Mouse (Mus musculus): ENCODE data around the gene Ubl7.

Gene Ubl7

DNA sequence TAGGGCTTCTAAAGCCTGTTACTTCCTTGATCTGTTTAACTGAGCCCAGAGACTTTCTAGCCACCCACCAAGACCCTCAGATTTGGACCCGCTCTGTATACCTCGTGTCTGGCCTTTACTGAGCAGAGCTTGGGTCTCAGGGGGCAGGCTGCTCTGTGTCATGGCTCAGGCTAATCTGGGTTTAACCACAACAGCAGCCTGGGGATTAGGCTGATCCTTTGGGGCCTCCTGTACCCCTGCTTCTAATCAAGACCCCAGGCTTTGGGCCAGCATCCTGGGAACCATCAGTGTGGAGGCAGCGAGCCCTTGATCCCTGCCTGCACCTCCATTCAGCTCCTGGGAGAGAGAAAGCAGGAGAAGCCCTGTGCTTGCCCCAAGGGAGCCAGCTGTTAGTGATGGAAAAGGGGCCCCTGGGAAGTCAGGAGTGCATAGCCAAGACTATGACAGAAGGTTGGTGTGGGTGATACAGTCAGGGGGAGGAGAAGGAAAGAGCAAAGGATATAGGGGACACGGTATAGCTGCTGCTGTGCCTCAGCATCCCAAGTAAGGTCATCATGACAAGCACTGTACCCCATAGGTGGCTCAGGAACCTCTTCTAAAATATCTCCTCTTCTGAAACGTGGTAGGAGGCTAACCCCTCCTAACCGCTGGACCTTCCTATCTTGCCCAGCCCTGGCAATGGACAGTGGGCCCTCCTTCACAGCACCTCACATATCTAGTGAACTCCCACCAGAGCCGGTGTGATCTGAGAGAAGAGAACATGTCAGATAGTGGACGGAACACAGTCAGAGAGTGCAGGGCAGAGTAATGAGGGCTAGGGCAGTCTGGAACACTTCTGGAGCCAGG, 35.2 kb downstream of the Ubl7 start:
- CTCF ChIA-PET = no interaction called here

DNA sequence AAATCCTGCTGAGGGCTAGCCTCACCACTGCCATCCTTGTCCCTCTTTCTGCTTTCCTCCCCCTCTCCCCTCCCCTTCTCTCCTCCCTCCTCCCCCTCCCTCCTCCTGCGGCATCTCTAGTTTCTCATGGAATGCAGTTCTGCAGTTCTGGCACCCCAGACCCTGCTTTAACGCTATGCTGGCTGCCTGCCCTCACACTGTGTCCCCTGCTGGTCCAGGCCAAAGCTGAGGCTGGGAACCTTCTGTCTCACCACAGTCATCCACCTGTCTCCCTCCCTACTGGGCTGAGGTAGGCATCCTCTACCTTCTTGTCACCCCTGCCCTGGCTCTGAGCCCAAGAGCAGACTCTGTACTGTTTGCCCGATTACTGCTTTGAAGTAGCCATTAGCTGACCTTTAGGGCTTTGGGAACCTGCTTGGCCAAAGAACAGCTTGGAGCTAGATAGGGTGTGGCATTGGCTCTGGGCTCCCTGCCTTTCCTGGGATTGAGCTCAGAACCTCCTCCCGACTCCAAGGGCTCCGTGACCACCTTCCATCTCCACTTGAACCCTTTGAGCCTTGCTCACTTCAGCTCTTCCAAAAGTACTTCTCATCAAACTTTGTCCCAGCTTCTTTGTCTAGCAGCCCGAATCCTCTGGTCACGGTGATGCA, 36.7 kb downstream of the Ubl7 start:
- CTCF ChIA-PET = interaction anchor here (1.0 to 1.2 kb wide), 2 partner anchors 43 to 45 kb away, joined by 3 read pairs; no protein-coding TSS in a partner anchor

- CTCF ChIA-PET = no interaction called here
These were observed 37.7 kb downstream of the Ubl7 start for GRCm38 (mm10) chr9:57948333-57948931.

DNA sequence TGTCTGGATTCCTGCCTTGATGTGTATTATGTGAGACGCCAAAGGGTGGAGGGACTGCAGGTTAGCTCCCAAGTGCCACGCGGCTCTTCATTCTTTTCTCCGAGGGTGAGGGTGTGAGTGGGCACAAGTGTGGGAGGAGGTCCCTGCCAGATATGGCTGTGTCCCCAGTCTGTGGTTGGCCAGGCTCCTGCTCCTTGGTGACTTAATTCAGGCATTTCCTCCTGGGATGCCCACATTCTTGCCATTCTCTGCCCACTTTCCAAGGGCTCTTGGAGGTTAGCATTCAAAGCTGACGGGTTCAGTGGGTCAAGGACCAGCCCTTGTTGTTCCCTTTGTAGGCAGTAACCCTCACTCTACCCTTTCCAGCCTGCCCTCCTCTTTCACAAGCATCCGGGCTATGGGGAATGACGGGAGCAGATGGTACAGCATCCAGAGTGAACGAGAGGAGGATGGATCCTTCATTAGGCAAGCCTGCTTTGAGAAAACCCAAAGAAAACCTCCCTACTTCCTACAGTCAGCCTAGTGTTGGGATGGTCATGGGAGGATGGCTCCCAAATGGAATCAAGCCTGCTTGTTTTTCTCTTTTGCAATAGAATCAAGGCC, 38.4 kb downstream of the Ubl7 start:
- CTCF ChIA-PET = no interaction called here

- CTCF ChIA-PET = no interaction called here
These were observed 39.1 kb downstream of the Ubl7 start for GRCm38 (mm10) chr9:57949879-57950278.

- CTCF ChIA-PET = no interaction called here
These were observed 39.7 kb downstream of the Ubl7 start for GRCm38 (mm10) chr9:57950519-57950918.

GRCm38 (mm10) chr9:57951993-57952392, 41.2 kb downstream of the Ubl7 start:
- CTCF ChIA-PET = no interaction called here

DNA sequence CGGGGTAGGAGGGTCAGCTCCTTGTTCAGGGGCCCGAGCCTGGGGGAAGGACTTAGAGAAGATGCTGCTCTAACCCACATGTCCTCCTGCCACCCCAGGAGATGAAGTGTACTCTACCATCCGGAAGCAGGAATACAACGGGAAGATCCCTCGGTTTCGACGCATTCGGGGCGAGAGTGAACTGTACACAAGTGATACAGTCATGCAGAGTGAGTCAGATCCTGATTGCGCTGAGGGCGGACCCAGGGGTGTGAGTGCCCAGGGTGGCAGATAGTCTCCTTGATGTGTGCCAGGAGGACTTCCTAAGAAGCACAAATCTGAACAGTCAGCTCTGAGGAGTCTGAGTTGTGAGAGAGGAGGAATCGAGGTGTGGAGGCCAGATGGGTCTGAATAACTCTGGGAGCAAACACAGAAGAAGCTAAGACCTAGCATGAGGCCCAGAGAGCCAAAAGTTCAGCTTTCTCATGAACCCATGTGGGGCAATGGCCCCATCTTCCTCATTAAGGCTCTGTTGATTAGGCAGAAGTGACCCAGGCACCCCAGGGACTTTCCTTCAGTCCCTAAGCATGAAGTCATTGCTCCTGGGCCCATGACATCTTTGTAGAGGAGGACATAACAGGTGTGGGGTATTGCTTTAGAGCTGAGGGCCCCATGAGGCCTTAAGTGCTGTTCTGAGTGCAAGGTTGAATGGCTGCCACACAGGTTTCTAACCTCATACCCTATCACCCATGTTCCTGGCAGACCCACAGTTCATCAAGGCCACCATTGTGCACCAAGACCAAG, 44.4 kb downstream of the Ubl7 start:
- CTCF ChIA-PET = interaction anchor here (0.6 kb wide), 1 partner anchor 32 kb away, joined by 7 read pairs; no protein-coding TSS in a partner anchor

DNA sequence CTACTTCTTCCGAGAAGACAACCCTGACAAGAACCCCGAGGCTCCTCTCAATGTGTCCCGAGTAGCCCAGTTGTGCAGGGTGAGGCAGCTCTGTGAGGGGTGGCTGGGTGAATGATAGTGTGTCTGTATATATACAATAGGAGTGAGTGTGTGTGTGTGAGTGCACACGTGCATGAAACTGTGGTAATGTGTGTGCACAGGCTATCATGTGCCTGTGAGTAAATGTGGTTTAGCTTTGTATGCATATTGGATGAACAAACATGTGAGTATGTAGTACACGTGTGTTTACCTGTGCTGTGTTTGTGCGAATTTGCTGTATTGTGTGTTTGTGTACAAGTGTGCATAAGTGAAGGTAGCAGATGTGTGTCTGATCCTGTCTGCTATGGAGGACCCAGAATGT, 45.0 kb downstream of the Ubl7 start:
- CTCF ChIA-PET = interaction anchor here (0.6 to 0.7 kb wide), 2 partner anchors 31 to 503 kb away, joined by 3 to 7 read pairs; no protein-coding TSS in a partner anchor

DNA sequence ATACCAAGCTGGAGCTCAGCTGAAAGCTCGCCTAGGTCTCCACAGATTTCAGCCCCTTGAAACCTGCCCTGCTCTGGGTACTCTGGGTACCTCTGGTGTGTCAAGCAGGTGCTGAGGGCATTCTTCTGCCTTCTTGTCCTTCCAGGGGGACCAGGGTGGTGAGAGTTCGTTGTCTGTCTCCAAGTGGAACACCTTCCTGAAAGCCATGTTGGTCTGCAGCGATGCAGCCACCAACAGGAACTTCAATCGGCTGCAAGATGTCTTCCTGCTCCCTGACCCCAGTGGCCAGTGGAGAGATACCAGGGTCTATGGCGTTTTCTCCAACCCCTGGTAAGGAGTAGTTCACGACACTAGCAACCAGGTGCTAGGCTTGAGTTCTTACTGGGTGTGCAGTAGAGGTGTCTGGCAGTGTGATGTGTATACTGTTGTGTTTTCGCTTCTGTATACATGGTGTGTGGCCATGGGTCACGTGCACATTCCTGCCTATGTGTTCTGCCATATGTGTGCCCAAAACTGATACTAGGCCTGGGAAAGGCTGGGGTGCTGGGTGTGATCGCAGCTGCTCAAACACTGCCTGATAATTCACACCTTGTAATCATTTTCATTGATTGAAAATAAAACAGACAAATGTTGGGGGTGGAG, 45.5 kb downstream of the Ubl7 start:
- CTCF ChIA-PET = interaction anchor here (0.7 kb wide), 1 partner anchor 504 kb away, joined by 3 read pairs; no protein-coding TSS in a partner anchor

GRCm38 (mm10) chr9:57956838-57957236, 46.1 kb downstream of the Ubl7 start:
- CTCF ChIA-PET = no interaction called here

GRCm38 (mm10) chr9:57958615-57959014, 47.8 kb downstream of the Ubl7 start:
- CTCF ChIA-PET = interaction anchor here (1.2 to 2.1 kb wide), 2 partner anchors 13 to 29 kb away, joined by 4 to 6 read pairs; no protein-coding TSS in a partner anchor

DNA sequence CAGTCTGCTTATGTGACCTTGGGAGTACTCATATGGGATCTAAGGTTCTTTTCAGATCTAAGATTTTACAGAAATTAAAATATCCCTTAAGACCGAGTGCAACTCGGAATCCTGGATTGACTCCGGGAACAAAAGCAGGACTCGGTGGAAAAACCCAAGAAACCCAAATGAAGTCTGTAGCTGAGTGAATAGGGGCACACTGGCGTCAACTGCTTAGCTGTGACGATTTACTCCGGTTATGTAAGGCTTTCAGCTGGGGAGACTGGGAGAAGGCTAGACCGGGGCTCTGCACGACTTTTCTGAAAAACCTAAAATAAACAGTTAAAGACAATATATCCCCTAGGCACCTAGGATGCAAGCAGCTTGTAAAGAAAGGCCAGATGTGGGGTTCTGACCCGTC, 48.6 kb downstream of the Ubl7 start:
- CTCF ChIA-PET = interaction anchor here (1.2 to 2.1 kb wide), 2 partner anchors 13 to 30 kb away, joined by 4 to 6 read pairs; no protein-coding TSS in a partner anchor

DNA sequence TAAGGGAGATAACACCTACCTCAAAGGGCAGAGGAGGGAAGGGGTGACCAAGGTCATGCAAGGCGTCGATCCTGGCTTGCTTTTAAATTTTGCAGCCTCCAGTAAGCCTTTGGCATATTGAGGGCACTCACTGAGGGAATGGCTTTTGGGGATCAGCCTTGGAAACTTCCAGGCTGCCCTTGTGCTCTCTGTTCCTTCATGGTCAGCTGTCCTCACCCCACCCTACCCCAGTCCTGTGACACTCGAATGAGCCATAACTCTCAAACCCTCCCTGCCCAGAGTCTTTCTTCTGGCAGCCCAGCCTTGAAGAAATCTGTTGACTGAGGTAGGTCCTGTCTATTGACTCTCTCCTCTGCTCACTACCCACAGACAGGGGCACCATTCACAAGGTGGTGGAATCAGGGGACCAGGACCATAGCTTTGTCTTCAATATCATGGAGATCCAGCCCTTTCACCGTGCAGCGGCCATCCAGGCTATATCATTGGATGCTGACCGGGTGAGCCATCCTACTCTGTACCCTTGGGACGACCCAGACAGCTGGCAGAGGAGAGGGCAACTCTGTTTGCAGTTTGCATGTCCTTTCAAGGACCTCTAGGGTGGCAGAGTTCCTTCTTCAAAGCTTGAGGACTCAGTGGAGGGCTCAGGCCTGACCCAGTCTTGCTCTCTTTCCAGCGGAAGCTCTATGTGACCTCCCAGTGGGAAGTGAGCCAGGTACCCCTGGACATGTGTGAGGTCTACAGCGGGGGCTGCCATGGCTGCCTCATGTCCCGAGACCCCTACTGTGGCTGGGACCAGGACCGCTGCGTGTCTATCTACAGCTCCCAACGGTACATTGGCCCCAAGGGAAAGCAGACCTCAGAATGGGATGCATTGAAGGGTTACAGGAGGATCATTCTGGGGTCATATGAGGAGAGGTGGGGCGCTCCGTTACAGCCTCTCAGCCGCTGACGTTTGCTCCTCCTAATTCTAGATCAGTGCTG, 49.4 kb downstream of the Ubl7 start:
- CTCF ChIA-PET = interaction anchor here (2.1 kb wide), 1 partner anchor 12 kb away, joined by 4 read pairs; no protein-coding TSS in a partner anchor

GRCm38 (mm10) chr9:57961226-57961625, 50.4 kb downstream of the Ubl7 start:
- CTCF ChIA-PET = interaction anchor here (0.6 to 1.8 kb wide), 2 partner anchors 10 to 14 kb away, joined by 3 to 6 read pairs; no protein-coding TSS in a partner anchor

- CTCF ChIA-PET = interaction anchor here (0.6 to 1.8 kb wide), 4 partner anchors 10 to 446 kb away, joined by 3 to 6 read pairs (median 6); no protein-coding TSS in a partner anchor
These were observed 51.3 kb downstream of the Ubl7 start for GRCm38 (mm10) chr9:57961863-57962778.

- CTCF ChIA-PET = interaction anchor here (0.5 kb wide), 1 partner anchor 16 kb away, joined by 7 read pairs; no protein-coding TSS in a partner anchor
These were observed 52.6 kb downstream of the Ubl7 start for GRCm38 (mm10) chr9:57963249-57963997.
